Mouse (Mus musculus): ENCODE data around the gene Fxr2. TPM values are rescaled to one million over a fixed set of nuclear protein-coding genes. Genes with fewer than 3 reads are reported as not detected.
A peak's percentile ranks its signal among the peaks of the same experiment; 100 is the strongest.
"Not testable (repeated sequence)": the region's sequence is repeated elsewhere in the genome, so short reads cannot be mapped to it uniquely, and the experiment has no call there.

The Fxr2 gene
- total and polyA plus RNA-seq, 2 experiments from 2014 or later: 23.3 to 79.6 TPM

GRCm38 (mm10) chr11:69608525-69608924 is 24.3 kb upstream of the Fxr2 start:
- no peak for TF ChIP-seq CTCF (IDR thresholded peaks at IDR 0.05; ENCODE audit: low read depth)
- no peaks in the 10 kb centered on the region for H3K27me3 ChIP-seq (ENCODE audit: insufficient read depth, low read length)
- no peak overlapping the region for H3K9ac ChIP-seq (replicated peaks; ENCODE audit: low read length)
- no peaks in the 10 kb centered on the region for H3K36me3 ChIP-seq (ENCODE audit: insufficient read depth, low read length)
- ATAC-seq (no peak), DNase-seq (ENCODE audit: low spot score) (no peak)
- no peak overlapping the region for H3K27ac ChIP-seq
- H3K4me3 ChIP-seq (ENCODE audit: low read length): no peak overlapping the region
- 77% methylated on average over 3 of the region's 3 CpGs for WGBS
- H3K4me1 ChIP-seq (ENCODE audit: insufficient read depth, low read length): peaks cover 8% of the 10 kb centered on the region; the same call in 1 of the 2 replicates
- H3K9me3 ChIP-seq (ENCODE audit: low read length): no peaks in the 10 kb centered on the region
- no peak overlapping the region for H3K4me2 ChIP-seq (ENCODE audit: low read depth, low read length)

DNA sequence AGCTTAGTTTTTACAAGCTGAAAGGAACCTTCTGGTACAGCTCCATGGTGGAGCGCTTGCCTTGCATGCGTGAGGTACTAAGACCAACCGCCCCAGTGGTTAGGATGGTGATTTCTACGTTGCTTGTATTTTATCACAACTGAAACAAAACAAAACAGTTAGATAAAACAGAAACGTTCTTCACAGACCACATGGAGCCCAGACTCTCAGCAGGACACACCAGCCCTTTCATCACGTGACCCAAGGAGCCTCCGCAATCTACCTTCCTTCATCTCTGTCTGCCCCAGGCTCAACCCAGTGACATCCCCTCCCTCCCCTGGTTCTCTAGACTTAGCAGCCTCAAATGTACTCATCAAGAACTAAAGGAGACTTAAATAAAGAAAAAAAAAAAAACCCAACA is 23.4 kb upstream of the Fxr2 start:
- Histone ChIP-seq H3K27ac (no peak overlapping the region), H3K27me3 (ENCODE audit: insufficient read depth, low read length) (no peaks in the 10 kb centered on the region), H3K9ac (replicated peaks; ENCODE audit: low read length) (no peak overlapping the region), H3K9me3 (ENCODE audit: low read length) (no peaks in the 10 kb centered on the region), H3K36me3 (ENCODE audit: insufficient read depth, low read length) (no peaks in the 10 kb centered on the region), H3K4me1 (ENCODE audit: insufficient read depth, low read length) (0 out of 2 replicates have a peak, but pooled peaks cover 3% of the 10 kb centered on the region), H3K4me2 (ENCODE audit: low read depth, low read length) (no peak overlapping the region), H3K4me3 (ENCODE audit: low read length) (no peak overlapping the region)
- no peak for TF ChIP-seq CTCF (IDR thresholded peaks at IDR 0.05; ENCODE audit: low read depth)
- 60% methylated on average over 7 of the region's 7 CpGs for WGBS
- DNase-seq (ENCODE audit: low spot score): no peak
- no peak for ATAC-seq

DNA sequence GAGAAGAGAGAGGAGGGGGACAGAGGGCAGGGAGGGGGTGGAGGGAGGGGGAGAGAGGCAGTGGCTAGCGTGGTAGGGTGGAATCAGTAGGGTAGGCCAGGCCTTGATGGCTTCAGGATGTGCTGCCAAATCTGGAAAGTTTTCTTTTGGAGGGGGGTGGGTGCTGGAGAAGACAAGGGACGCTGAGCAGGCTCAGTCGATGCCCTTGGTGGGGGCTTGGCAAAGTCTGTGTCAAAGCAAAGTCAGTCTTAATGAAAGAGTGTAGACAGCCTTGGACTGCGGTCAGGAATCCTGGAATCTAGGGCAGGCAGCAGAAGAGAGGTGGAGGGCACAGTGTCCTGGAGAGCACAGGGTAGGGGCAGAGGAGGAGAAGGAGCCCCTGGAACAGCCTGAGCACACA is 21.9 kb upstream of the Fxr2 start:
- H3K4me2 ChIP-seq (ENCODE audit: low read depth, low read length): no peak overlapping the region
- TF ChIP-seq CTCF (IDR thresholded peaks at IDR 0.05; ENCODE audit: low read depth): no peak
- no peaks in the 10 kb centered on the region for H3K9me3 ChIP-seq (ENCODE audit: low read length)
- H3K4me1 ChIP-seq (ENCODE audit: insufficient read depth, low read length): 0 out of 2 replicates have a peak, but pooled peaks cover 3% of the 10 kb centered on the region
- H3K4me3 ChIP-seq (ENCODE audit: low read length): no peak overlapping the region
- H3K36me3 ChIP-seq (ENCODE audit: insufficient read depth, low read length): no peaks in the 10 kb centered on the region
- H3K27ac ChIP-seq: no peak overlapping the region
- DNase-seq (ENCODE audit: low spot score): peak; percentile 66
- no peak overlapping the region for H3K9ac ChIP-seq (replicated peaks; ENCODE audit: low read length)
- no peaks in the 10 kb centered on the region for H3K27me3 ChIP-seq (ENCODE audit: insufficient read depth, low read length)
- peak; percentile 79 for ATAC-seq
- 48% methylated on average over 4 of the region's 4 CpGs for WGBS

- peak; percentile 82 for TF ChIP-seq CTCF (IDR thresholded peaks at IDR 0.05; ENCODE audit: low read depth)
- WGBS: 7% methylated on average over 19 of the region's 19 CpGs
- Histone ChIP-seq H3K36me3 (ENCODE audit: insufficient read depth, low read length) (no peaks in the 10 kb centered on the region), H3K4me3 (ENCODE audit: low read length) (no peak overlapping the region), H3K9ac (replicated peaks; ENCODE audit: low read length) (no peak overlapping the region), H3K9me3 (ENCODE audit: low read length) (no peaks in the 10 kb centered on the region), H3K27ac (peak overlapping the region; percentile 41; the same call in 1 of the 2 replicates), H3K27me3 (ENCODE audit: insufficient read depth, low read length) (no peaks in the 10 kb centered on the region), H3K4me2 (ENCODE audit: low read depth, low read length) (peak overlapping the region; percentile 6; the same call in 1 of the 2 replicates), H3K4me1 (ENCODE audit: insufficient read depth, low read length) (0 out of 2 replicates have a peak, but pooled peaks cover 3% of the 10 kb centered on the region)
- ATAC-seq (peak; percentile 60; the same call in 1 of the 2 replicates), DNase-seq (ENCODE audit: low spot score) (peak; percentile 84)
Measured at GRCm38 (mm10) chr11:69613553-69614256, 19.1 kb upstream of the Fxr2 start.

GRCm38 (mm10) chr11:69614257-69614588 is 18.6 kb upstream of the Fxr2 start:
- H3K9ac ChIP-seq (replicated peaks; ENCODE audit: low read length); H3K9me3 ChIP-seq (ENCODE audit: low read length); H3K36me3 ChIP-seq (ENCODE audit: insufficient read depth, low read length); ATAC-seq; H3K4me1 ChIP-seq (ENCODE audit: insufficient read depth, low read length); H3K27me3 ChIP-seq (ENCODE audit: insufficient read depth, low read length); H3K4me3 ChIP-seq (ENCODE audit: low read length); DNase-seq (ENCODE audit: low spot score); H3K27ac ChIP-seq; H3K4me2 ChIP-seq (ENCODE audit: low read depth, low read length): not testable (repeated sequence)
- 53% methylated on average over 11 of the region's 11 CpGs for WGBS

- WGBS: 45% methylated on average over 10 of the region's 10 CpGs
- TF ChIP-seq CTCF (IDR thresholded peaks at IDR 0.05; ENCODE audit: low read depth): no peak
- Histone ChIP-seq H3K9ac (replicated peaks; ENCODE audit: low read length) (no peak overlapping the region), H3K27me3 (ENCODE audit: insufficient read depth, low read length) (no peaks in the 10 kb centered on the region), H3K36me3 (ENCODE audit: insufficient read depth, low read length) (no peaks in the 10 kb centered on the region), H3K27ac (no peak overlapping the region), H3K9me3 (ENCODE audit: low read length) (no peaks in the 10 kb centered on the region), H3K4me2 (ENCODE audit: low read depth, low read length) (no peak overlapping the region), H3K4me1 (ENCODE audit: insufficient read depth, low read length) (0 out of 2 replicates have a peak, but pooled peaks cover 3% of the 10 kb centered on the region), H3K4me3 (ENCODE audit: low read length) (no peak overlapping the region)
- DNase-seq (ENCODE audit: low spot score) (no peak), ATAC-seq (no peak)
Measured at GRCm38 (mm10) chr11:69616781-69617180, 16.0 kb upstream of the Fxr2 start.

GRCm38 (mm10) chr11:69617805-69618204 is 15.0 kb upstream of the Fxr2 start, which contains the start of gene Shbg:
TSS of gene Shbg (minus strand) at chr11:69617905.
- no peak for TF ChIP-seq CTCF (IDR thresholded peaks at IDR 0.05; ENCODE audit: low read depth)
- peaks cover 8% of the 10 kb centered on the region; the same call in 1 of the 2 replicates for H3K4me1 ChIP-seq (ENCODE audit: insufficient read depth, low read length)
- no peak within 1 kb of the TSS for H3K4me3 ChIP-seq (ENCODE audit: low read length)
- H3K9ac ChIP-seq (replicated peaks; ENCODE audit: low read length): no peak within 1 kb of the TSS
- no peak within 1 kb of the TSS for H3K27ac ChIP-seq
- no peak within 1 kb of the TSS for H3K4me2 ChIP-seq (ENCODE audit: low read depth, low read length)
- H3K36me3 ChIP-seq (ENCODE audit: insufficient read depth, low read length): no peaks in the 10 kb centered on the region
- no peak for ATAC-seq
- no peaks in the 10 kb centered on the region for H3K9me3 ChIP-seq (ENCODE audit: low read length)
- 72% methylated on average over 5 of the region's 5 CpGs for WGBS
- H3K27me3 ChIP-seq (ENCODE audit: insufficient read depth, low read length): no peaks in the 10 kb centered on the region
- DNase-seq (ENCODE audit: low spot score): no peak
